Mouse (Mus musculus): ENCODE measurements at regions not wholly inside any gene's neighbourhood (a gene's known extent, or its start where the extent isn't known, plus 50 kb on each side); places are given as distances from the start of the nearest gene placed in this dataset.

- H3K4me3 ChIP-seq (replicated peaks): no peak overlapping the region
- TF ChIP-seq GATA1 (IDR thresholded peaks at IDR 0.05; ENCODE audit: borderline replicate concordance, low read length) (no peak), FLI1 (IDR thresholded peaks at IDR 0.05; ENCODE audit: low read length) (no peak)
Observed at GRCm38 (mm10) chr1:64374286-64375071, 158.0 kb upstream of the Creb1 start.

GRCm38 (mm10) chr1:64364095-64364494, 168.3 kb upstream of the Creb1 start:
- TF ChIP-seq GATA1 (IDR thresholded peaks at IDR 0.05; ENCODE audit: borderline replicate concordance, low read length) (no peak), FLI1 (IDR thresholded peaks at IDR 0.05; ENCODE audit: low read length) (no peak)
- Histone ChIP-seq H3K27me3 (replicated peaks) (no peaks in the 10 kb centered on the region), H3K9me3 (peaks cover 4% of the 10 kb centered on the region; the same call in 1 of the 2 replicates), H3K36me3 (replicated peaks; ENCODE audit: low read length) (no peaks in the 10 kb centered on the region), H3K4me3 (replicated peaks) (no peak overlapping the region), H3K4me1 (no peaks in the 10 kb centered on the region)

More at GRCm38 (mm10) chr1:64374286-64375071, 158.0 kb upstream of the Creb1 start:
- Histone ChIP-seq H3K9me3 (peaks cover 9% of the 10 kb centered on the region; the same call in 1 of the 2 replicates), H3K36me3 (replicated peaks; ENCODE audit: low read length) (no peaks in the 10 kb centered on the region), H3K4me1 (no peaks in the 10 kb centered on the region), H3K27me3 (replicated peaks) (no peaks in the 10 kb centered on the region)

GRCm38 (mm10) chr1:64361959-64362638, 170.3 kb upstream of the Creb1 start:
- H3K9me3 ChIP-seq: peaks cover 4% of the 10 kb centered on the region; the same call in 1 of the 2 replicates
- peaks cover 2% of the 10 kb centered on the region for H3K27me3 ChIP-seq (replicated peaks)
- no peaks in the 10 kb centered on the region for H3K4me1 ChIP-seq
- H3K4me3 ChIP-seq (replicated peaks): no peak overlapping the region
- no peak for TF ChIP-seq FLI1 (IDR thresholded peaks at IDR 0.05; ENCODE audit: low read length)
- TF ChIP-seq GATA1 (IDR thresholded peaks at IDR 0.05; ENCODE audit: borderline replicate concordance, low read length): no peak
- no peaks in the 10 kb centered on the region for H3K36me3 ChIP-seq (replicated peaks; ENCODE audit: low read length)

- TF ChIP-seq GATA1 (IDR thresholded peaks at IDR 0.05; ENCODE audit: borderline replicate concordance, low read length): no peak
- TF ChIP-seq FLI1 (IDR thresholded peaks at IDR 0.05; ENCODE audit: low read length): no peak
- Histone ChIP-seq H3K4me1 (peaks cover 6% of the 10 kb centered on the region; the same call in 1 of the 2 replicates), H3K27me3 (replicated peaks) (peaks cover 3% of the 10 kb centered on the region), H3K9me3 (no peaks in the 10 kb centered on the region), H3K4me3 (replicated peaks) (no peak overlapping the region), H3K36me3 (replicated peaks; ENCODE audit: low read length) (no peaks in the 10 kb centered on the region)
Observed at GRCm38 (mm10) chr1:64343268-64343667, 189.2 kb upstream of the Creb1 start.

GRCm38 (mm10) chr1:64341596-64341995, 190.8 kb upstream of the Creb1 start:
- no peak overlapping the region for H3K4me3 ChIP-seq (replicated peaks)
- TF ChIP-seq GATA1 (IDR thresholded peaks at IDR 0.05; ENCODE audit: borderline replicate concordance, low read length) (no peak), FLI1 (IDR thresholded peaks at IDR 0.05; ENCODE audit: low read length) (no peak)
- H3K27me3 ChIP-seq (replicated peaks): peaks cover 3% of the 10 kb centered on the region
- peaks cover 6% of the 10 kb centered on the region; the same call in 1 of the 2 replicates for H3K4me1 ChIP-seq
- H3K36me3 ChIP-seq (replicated peaks; ENCODE audit: low read length): no peaks in the 10 kb centered on the region
- no peaks in the 10 kb centered on the region for H3K9me3 ChIP-seq

GRCm38 (mm10) chr1:64338575-64338961, 193.9 kb upstream of the Creb1 start:
- no peak overlapping the region for H3K4me3 ChIP-seq (replicated peaks)
- no peaks in the 10 kb centered on the region for H3K36me3 ChIP-seq (replicated peaks; ENCODE audit: low read length)

GRCm38 (mm10) chr1:64337619-64338574, 194.5 kb upstream of the Creb1 start:
- Histone ChIP-seq H3K4me1 (peaks cover 6% of the 10 kb centered on the region; the same call in 1 of the 2 replicates), H3K36me3 (replicated peaks; ENCODE audit: low read length) (no peaks in the 10 kb centered on the region), H3K9me3 (no peaks in the 10 kb centered on the region), H3K27me3 (replicated peaks) (peaks cover 3% of the 10 kb centered on the region), H3K4me3 (replicated peaks) (no peak overlapping the region)
- no peak for TF ChIP-seq FLI1 (IDR thresholded peaks at IDR 0.05; ENCODE audit: low read length)

More at GRCm38 (mm10) chr1:64338575-64338961, 193.9 kb upstream of the Creb1 start:
- Histone ChIP-seq H3K9me3 (no peaks in the 10 kb centered on the region), H3K27me3 (replicated peaks) (peaks cover 3% of the 10 kb centered on the region), H3K4me1 (peaks cover 6% of the 10 kb centered on the region; the same call in 1 of the 2 replicates)
- no peak for TF ChIP-seq FLI1 (IDR thresholded peaks at IDR 0.05; ENCODE audit: low read length)
- TF ChIP-seq GATA1 (IDR thresholded peaks at IDR 0.05; ENCODE audit: borderline replicate concordance, low read length): no peak

GRCm38 (mm10) chr1:64331566-64331965, 200.9 kb upstream of the Creb1 start:
- Histone ChIP-seq H3K4me3 (replicated peaks) (no peak overlapping the region), H3K36me3 (replicated peaks; ENCODE audit: low read length) (no peaks in the 10 kb centered on the region), H3K4me1 (no peaks in the 10 kb centered on the region), H3K9me3 (peaks cover 4% of the 10 kb centered on the region), H3K27me3 (replicated peaks) (no peaks in the 10 kb centered on the region)
- no peak for TF ChIP-seq GATA1 (IDR thresholded peaks at IDR 0.05; ENCODE audit: borderline replicate concordance, low read length)
- no peak for TF ChIP-seq FLI1 (IDR thresholded peaks at IDR 0.05; ENCODE audit: low read length)

GRCm38 (mm10) chr1:64330721-64331120, 201.7 kb upstream of the Creb1 start:
- peaks cover 4% of the 10 kb centered on the region for H3K9me3 ChIP-seq
- TF ChIP-seq FLI1 (IDR thresholded peaks at IDR 0.05; ENCODE audit: low read length) (no peak), GATA1 (IDR thresholded peaks at IDR 0.05; ENCODE audit: borderline replicate concordance, low read length) (no peak)
- H3K36me3 ChIP-seq (replicated peaks; ENCODE audit: low read length): no peaks in the 10 kb centered on the region
- no peaks in the 10 kb centered on the region for H3K27me3 ChIP-seq (replicated peaks)
- H3K4me1 ChIP-seq: no peaks in the 10 kb centered on the region
- no peak overlapping the region for H3K4me3 ChIP-seq (replicated peaks)
